Mouse (Mus musculus): ENCODE results near the gene Kpna1.
A peak's percentile ranks its signal among the peaks of the same experiment; 100 is the strongest.
"Not testable (repeated sequence)": the region's sequence is repeated elsewhere in the genome, so short reads cannot be mapped to it uniquely, and the experiment has no call there.

Kpna1 gene

DNA sequence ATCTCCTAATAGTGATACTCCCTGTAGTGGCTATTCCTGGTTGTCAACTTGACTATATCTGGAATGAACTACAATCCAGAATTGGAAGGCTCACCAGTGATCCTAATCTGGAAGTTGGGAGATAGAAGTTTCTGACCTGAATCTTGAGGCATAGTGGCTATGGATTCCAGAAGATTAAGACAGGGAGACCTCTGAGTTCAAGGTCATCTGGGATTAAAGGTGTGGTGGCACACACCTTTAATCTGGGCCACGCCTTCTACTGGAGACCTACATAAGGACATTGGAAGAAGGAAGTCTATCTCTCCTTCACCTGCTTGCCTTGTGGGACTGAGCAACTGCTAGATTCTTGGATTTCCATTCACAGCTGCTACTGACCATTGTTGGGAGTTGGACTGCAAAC is at the start of gene Kpna1:
Gene Kpna1 (plus strand): TSS at position 301 of the 400 bp plus-strand sequence.
- not testable (repeated sequence) for DNase-seq (ENCODE audit: low read depth, low spot score)

DNA sequence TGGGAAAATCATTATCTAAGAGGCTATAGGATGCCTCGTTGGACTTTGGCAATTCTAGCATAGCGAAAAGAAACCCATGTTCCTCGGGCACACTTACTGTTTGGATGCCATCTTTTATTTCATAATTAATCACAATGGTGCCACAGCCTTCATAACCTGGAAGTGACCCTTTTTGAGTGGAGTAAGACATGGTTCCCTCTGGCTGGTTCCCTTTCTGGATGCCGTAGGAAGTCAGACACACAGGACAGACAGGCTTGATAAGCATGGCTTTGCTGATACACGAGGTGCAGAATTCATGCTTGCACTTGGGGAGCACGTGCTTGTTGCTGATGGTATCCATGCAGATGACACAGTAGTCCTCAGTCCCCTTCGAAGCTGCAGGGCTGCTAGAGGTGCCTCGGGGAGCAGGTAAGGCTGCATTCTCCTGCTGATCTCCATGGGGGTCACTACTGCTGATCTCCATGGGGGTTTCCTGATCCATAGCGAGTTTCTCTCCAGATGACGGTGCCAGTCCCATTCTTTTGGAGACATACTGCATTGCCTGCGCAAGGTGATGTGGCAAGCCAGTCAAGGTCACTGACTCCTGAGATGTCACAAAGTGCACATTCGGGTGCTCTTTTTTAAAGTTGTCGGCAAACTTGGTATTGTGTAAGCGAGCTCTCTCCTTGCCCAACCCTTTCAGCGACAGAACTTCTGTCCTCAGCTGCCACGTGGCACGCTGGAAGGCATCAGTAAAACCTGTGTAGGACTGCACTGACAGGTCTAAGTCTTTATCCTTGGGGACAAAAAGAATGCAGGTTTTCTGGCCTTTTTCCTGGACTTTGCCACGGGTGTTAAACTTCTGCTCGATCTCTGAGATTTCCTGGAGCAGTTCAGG is 46.1 kb upstream of the Kpna1 start:
- no peak for DNase-seq (ENCODE audit: low read depth, low spot score)

DNA sequence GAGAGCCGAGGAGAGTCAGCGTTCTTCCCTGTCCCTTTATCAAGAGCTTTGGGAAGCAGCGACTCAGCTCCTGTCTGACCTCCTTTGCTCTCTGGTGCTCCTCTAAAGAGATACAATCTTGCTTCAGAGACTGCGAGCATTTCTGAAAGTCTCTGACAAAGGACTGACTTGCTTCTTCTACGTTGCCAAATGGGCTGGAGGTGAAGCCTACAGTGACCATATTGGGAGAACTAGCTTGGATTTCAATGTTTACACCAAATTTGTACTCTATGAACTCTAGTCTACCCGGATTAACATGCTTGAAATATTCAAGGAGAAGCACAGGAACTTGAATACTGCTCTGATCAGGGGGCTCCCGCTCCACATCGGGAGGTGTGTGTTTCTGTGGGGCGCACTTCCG is 45.4 kb upstream of the Kpna1 start:
- DNase-seq (ENCODE audit: low read depth, low spot score): no peak

GRCm38 (mm10) chr16:35938211-35939151 is 40.1 kb upstream of the Kpna1 start, which contains the start of the genes Parp9 and Dtx3l:
Parp9 (plus strand) TSS chr16:35938470.
Dtx3l (minus strand) TSS chr16:35939151.
- no peak for DNase-seq (ENCODE audit: low read depth, low spot score)

- no peak for DNase-seq (ENCODE audit: low read depth, low spot score)
Measured at GRCm38 (mm10) chr16:35939261-35939660, 39.3 kb upstream of the Kpna1 start.

- no peak for DNase-seq (ENCODE audit: low read depth, low spot score)
Measured at GRCm38 (mm10) chr16:35939690-35940089, 38.9 kb upstream of the Kpna1 start.

DNA sequence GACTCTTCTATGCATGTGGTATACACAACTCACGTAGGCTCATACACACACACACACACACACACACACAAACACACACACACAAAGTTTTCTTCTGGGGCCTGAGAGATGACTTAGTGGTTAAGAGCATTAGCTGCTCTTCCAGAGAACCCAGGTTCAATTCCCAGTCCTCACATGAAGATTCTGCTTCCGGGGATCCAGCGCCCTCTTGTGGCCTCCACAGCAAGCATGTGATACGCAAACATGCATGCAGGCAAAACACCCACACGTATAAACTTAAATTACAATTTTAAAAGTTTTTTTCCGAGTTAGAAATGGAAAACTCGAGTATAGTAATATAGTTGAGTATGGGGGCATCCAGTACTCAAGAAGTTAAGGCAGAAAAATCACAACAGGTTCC is 37.2 kb upstream of the Kpna1 start:
- DNase-seq (ENCODE audit: low read depth, low spot score): no peak

- no peak for DNase-seq (ENCODE audit: low read depth, low spot score)
Measured at GRCm38 (mm10) chr16:35949264-35949663, 29.3 kb upstream of the Kpna1 start.

GRCm38 (mm10) chr16:35951216-35951615 is 27.3 kb upstream of the Kpna1 start:
- no peak for DNase-seq (ENCODE audit: low read depth, low spot score)

DNA sequence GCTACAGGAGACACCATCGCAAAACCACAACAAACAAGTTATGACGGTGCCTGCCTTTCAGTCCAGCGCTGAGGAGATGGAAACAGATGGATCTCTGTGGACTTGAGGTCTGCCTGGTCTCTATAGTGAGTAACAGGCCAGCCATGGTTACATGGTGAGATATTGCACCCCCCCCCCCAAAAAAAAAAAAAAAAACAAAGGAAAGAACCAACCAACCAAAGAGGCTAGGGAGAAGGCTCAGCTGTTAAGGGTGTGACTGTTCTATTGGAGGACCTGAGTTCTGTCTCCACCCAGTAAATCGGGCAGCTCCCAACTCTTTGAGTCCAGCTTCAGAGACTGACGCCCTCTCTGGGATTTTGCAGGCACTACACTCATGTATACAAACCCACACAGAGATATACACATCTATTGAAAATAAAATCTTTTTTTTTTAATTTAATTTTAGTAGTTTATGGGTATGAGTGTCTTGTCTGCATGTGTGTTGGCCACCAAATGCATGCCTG is 25.9 kb upstream of the Kpna1 start:
- DNase-seq (ENCODE audit: low read depth, low spot score): no peak

GRCm38 (mm10) chr16:35965991-35966390 is 12.6 kb upstream of the Kpna1 start:
- not testable (repeated sequence) for DNase-seq (ENCODE audit: low read depth, low spot score)

DNA sequence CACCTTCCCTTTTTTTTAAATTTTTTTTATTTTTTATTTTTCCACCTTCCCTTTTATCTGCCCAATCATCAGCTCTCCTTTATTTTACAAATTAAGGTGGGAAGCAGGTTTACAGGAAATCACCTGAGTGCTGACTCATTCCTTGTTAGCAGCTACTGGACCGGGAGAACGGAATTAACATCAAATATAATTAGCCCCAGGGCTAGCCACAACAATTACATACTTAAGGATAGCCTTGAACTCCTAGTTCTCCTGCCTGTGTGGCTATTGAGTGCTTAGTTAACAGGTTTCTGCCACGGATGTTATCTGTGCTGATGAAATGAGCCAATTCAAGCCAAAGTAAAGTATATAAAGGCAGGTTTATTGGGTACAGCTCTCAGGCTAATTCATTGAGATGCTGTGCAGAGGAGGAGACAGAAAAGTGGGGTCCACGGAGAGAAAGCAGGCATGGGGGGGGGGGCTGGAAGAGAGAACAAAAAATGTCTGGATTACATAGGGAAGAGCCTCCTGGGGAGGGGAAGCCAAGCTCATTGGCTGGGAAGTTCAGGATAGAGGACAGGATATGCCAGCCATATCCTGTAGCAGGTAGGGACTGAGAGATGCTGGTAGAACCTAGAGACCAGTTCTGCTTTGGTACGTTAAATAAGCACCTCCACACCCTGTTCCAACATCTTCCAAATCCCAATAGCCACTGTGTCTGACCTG is 12.0 kb upstream of the Kpna1 start:
- no peak for DNase-seq (ENCODE audit: low read depth, low spot score)

GRCm38 (mm10) chr16:35967319-35967718 is 11.2 kb upstream of the Kpna1 start:
- DNase-seq (ENCODE audit: low read depth, low spot score): no peak

- no peak for DNase-seq (ENCODE audit: low read depth, low spot score)
Measured at GRCm38 (mm10) chr16:35968149-35968548, 10.4 kb upstream of the Kpna1 start.

GRCm38 (mm10) chr16:35974021-35974420 is 4.5 kb upstream of the Kpna1 start:
- no peak for DNase-seq (ENCODE audit: low read depth, low spot score)

DNA sequence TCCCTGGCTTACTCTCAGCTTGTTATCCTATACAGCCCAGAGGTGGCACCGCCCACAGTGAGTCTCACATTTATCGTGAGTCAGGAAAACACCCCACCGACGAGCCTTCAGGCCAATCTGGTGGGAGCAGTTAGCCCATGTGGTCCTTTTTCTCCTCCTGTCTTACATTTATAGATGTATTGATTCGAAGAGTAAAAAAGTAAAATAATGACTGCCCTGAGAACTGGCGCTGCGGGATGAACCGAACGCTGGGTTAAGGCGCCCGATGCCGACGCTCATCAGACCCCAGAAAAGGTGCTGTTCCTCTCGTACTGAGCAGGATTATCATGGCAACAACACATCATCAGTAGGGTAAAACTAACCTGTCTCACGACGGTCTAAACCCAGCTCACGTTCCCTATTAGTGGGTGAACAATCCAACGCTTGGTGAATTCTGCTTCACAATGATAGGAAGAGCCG is 2.8 kb downstream of the Kpna1 start:
- peak; percentile 88 for DNase-seq (ENCODE audit: low read depth, low spot score)

- DNase-seq (ENCODE audit: low read depth, low spot score): no peak
Measured at GRCm38 (mm10) chr16:35982506-35982901, 4.0 kb downstream of the Kpna1 start.

DNA sequence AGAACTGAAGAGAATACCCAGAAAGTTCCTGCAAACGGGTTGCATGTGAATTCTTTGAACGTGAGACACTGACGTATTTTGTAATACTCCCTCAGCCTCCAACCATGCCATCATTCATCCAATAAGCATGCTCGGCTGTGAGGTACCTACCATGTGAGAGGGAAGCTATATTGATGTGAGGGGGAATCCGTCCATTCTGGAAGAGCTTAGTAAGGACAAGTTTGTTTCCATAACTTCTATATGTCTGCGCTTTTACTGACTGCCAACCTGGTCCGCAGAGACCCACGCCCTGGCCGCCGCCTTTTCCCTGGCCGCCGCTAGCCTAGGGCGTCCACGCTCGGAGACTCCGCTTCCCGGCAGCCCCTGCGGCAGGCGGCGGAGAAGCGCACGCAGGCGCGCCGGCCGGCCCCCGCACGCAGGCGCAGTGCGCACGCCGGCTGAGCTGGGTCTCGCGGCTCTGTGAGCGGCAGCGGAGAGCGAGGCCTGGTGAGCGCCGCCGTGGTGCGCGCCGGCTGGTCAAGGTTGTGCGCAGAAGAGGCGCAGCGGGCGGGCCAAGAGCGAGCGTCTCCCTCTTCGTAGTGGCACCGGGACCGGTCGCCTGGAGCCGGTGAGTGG is 4.5 kb downstream of the Kpna1 start:
- DNase-seq (ENCODE audit: low read depth, low spot score): peak; percentile 84

DNA sequence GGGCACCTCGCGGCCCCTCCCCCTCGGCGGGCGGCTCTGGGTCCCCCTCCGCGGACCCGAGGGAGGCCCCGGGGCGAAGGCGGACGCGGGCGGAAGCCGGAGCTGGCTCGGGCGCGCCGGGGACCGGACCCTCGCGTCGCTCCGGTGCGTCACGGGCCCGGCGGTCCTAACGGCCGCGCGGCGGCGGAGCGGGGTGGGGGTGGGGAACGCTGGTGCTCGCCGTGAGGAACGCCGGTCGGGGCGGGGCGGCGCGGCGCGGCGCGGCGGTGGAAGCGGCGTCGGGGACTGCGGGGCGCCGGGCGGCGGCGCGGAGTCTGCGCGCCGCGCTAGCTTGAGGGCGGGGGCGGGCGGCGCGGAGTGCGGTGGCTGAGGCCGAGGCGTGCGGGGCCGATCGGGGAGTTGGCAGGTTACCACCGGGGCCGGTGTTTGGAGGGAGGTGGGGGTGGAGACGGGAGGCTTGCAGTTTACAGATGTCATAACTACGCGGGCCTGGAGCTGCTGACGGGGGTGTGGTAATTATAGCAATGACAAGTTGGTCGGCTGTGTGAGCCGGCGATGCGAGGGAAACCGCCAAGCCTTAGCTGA is 5.1 kb downstream of the Kpna1 start:
- DNase-seq (ENCODE audit: low read depth, low spot score): no peak

DNA sequence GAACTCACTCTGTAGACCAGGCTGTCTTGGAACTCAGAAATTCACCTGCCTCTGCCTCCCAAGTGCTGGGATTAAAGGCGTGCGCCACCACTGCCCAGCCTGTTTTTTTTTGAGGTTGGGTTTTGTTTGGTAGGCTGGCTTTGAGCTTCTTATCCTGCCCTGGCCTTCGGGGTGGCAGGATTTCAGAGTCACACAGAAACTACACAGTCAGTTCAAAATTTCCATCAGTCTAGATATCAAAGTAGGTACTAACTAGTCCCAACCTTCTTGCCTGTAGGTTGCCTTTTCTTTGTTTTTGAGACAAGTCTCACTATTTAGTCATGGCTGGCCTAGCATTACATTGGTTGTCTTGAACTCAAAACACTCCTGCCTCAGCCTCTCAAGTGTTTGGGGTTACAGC is 5.9 kb downstream of the Kpna1 start:
- DNase-seq (ENCODE audit: low read depth, low spot score): no peak

GRCm38 (mm10) chr16:35987930-35988329 is 9.4 kb downstream of the Kpna1 start:
- no peak for DNase-seq (ENCODE audit: low read depth, low spot score)

Data from brain, embryonic 18.5 days (tissue).